Mouse (Mus musculus) embryo, embryonic 11 days (tissue): ENCODE data around the gene Map2k7.
A peak's percentile ranks its signal among the peaks of the same experiment; 100 is the strongest.

Experiments
- DNase-seq: peaks from one replicate; pipeline ENCODE4 v3.0.0-alpha.2; 2015

Map2k7 gene

DNA sequence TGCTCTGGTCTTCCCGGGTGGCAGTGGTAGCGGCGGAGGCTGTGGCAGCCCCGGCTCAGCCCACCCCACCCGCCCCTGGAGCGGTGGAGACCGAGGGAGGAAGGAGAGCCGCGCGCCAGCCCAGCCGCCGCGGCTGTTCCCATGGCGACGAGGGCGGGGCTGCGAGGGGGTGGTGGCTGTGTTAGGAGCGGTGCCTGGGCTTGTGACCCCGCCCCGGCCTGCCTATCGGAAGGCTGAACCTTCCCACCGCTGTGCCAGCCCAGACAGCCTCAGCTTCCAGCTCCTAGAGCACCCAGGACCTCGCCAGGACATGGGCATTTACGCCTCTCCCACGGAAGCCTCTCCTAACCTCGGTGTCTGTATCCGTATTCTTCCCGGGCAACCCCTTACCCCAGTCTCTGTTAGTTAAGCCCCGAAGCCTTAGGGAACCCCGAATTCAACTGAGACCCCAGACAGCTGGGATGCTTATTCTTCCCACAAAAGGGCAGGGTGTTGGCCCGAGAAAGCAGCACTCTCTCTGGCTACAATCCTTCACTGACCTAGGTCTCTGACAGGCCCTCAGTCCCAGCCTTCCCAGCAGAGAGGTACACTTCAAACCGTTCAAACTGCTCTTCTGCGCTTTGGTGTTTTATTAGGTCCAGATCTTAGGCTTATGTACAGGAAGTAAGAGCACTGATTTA, 20.7 kb downstream of the Map2k7 start, which contains the start of gene Ctxn1:
Gene Ctxn1 (minus strand): TSS at position 150 of the 680 bp plus-strand sequence.
- peak; percentile 96 for DNase-seq

- no peak for DNase-seq
These were observed 21.2 kb downstream of the Map2k7 start for GRCm38 (mm10) chr8:4259805-4260170.

DNA sequence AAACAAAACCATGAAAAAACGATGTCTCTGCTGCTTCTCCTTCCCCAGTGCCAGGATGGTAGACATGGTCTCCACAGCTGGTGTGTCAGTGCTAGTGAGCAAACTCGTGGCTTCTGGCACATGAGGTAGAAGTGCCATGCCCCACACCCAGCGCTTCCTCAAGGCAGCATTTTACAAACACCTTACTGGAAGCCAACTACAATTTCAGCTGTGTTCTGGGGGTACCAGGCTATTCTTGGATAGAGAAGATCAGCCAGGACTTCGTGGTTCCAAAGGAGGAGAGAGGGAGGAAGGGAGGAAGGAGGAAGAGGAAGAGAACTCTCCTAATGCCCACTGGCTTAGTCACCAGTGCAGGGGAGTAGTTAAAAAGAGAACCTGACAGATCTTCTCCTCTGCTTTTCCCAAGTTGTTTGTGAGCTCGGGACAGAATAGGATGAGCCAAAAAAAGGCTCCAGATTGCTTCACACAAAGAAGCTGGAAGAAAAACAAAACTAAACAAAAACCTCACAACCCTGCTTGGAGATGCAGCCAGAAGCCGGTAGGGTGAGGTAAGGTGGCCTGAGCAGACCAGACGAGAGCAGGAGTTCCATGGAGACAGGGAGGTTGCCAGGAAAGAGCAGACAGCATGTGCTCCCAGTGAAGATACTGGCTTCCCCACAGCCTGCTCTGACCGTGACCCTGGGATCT, 24.7 kb downstream of the Map2k7 start:
- no peak for DNase-seq

- no peak for DNase-seq
These were observed 26.8 kb downstream of the Map2k7 start for GRCm38 (mm10) chr8:4265160-4265914.

DNA sequence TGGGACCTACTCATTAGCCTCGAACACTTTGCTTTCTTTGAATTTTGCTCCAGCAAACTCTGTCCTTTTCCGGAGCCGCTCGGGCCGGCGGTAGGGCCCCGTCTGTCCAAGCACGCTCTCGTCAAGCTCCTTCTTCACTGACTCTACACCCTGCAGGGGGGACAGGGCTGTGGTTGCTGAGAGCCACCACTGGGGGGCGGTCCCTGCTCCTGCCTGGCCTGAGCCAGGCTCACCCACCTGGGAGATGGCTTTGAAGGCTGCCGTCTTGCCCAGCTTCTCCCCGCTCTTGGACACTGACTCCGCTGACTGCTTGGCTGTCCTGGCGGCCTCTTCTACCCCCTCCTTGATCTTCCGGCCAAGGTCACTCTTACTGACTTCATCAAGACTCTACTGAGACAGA, 29.1 kb downstream of the Map2k7 start:
- DNase-seq: no peak

- no peak for DNase-seq
These were observed 31.1 kb downstream of the Map2k7 start for GRCm38 (mm10) chr8:4269609-4270008.

- peak; percentile 97 for DNase-seq
These were observed 37.0 kb downstream of the Map2k7 start, which contains the start of gene Timm44 for GRCm38 (mm10) chr8:4275275-4276110. Timm44 (minus strand) TSS chr8:4275913.

- DNase-seq: no peak
These were observed 37.5 kb downstream of the Map2k7 start for GRCm38 (mm10) chr8:4276111-4276465.

- no peak for DNase-seq
These were observed 54.2 kb downstream of the Map2k7 start for GRCm38 (mm10) chr8:4292738-4293137.
